Mouse (Mus musculus): ENCODE results near the gene Epc2.
A peak's percentile ranks its signal among the peaks of the same experiment; 100 is the strongest.
"Not testable (repeated sequence)": the region's sequence is repeated elsewhere in the genome, so short reads cannot be mapped to it uniquely, and the experiment has no call there.

The Epc2 gene

GRCm38 (mm10) chr2:49472443-49472842 lies 21.2 kb downstream of the Epc2 start:
- no peak for DNase-seq

- no peak for DNase-seq
These were observed 30.9 kb downstream of the Epc2 start for GRCm38 (mm10) chr2:49482146-49482545.

- no peak for DNase-seq
These were observed 32.1 kb downstream of the Epc2 start for GRCm38 (mm10) chr2:49483382-49483781.

DNA sequence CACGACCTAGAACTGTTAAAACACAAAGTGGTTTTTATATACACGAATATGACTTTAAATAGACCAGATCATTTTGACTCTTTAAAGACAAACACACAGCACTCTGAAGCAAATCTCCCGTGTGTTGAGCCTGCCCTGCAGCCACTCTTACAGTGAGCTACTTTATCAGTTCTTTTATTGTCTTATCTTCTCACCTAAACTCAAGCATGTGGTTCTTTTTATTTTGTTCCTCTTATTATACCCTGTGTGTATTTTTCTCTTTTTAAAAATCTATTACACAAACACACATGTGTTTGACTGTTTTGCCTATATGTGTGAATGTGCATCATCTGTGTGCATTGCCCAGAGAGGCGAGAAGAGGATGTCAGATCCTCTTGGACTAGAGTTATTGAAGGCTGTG lies 50.1 kb downstream of the Epc2 start:
- DNase-seq = no peak

GRCm38 (mm10) chr2:49503596-49503995 lies 52.3 kb downstream of the Epc2 start:
- DNase-seq = no peak

- DNase-seq = not testable (repeated sequence)
These were observed 53.9 kb downstream of the Epc2 start for GRCm38 (mm10) chr2:49505151-49505550.

DNA sequence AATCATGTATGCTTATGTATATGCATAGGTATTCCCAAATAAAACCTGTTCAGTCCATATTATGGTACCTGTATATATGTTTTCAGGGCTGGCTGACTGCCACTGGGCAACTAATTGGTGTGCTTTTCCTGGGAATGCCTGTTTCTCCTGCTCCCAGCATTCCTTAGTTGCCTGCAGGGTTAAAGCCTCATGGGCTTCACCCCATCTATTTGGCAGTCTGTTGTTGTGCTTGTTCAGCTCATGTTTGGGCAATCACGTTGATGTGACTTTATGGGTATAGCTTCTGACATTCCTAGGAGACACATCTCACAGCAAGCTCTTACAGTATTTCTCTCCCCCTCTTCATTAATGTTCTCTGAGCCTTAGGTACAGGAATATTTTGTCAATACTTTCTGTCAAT lies 59.5 kb downstream of the Epc2 start:
- DNase-seq = no peak

DNA sequence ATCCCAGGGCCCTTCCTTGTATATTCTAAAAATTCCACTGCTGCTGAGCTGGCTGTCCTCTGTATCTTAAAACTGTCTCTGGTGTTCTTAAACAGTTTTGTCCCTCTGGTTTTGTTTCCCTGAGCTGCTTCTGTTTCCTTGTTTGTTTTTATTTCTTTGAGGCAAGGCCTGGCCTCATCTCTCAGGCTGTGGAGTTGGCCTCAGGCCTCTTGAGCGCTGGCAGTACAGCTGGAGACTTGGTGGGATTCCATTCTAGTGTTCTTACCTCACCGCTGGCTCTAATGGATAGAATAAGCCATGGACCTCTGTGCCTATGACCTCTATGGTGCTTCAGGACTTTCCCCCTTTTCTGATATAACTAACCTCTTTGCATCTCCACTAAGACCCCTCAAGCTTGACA lies 64.7 kb downstream of the Epc2 start:
- no peak for DNase-seq

DNA sequence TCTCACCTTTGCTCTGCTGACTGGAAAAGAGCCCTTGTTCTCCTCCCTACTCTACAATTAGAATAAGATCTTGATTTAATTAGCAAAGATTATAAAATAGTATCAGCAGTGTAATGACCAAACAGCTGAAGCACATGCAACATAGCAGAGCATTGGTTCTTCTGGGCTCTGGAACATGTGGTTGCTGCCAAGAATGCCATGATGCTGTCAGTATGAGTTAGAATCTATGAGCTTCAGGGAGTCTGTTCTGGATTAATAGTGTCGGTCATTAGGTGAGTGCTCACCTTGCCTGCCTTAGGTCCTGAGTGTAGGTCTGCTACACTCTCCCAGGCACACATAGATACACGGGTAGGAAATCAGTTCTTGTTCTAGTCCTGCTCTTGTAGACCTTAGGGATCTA lies 69.1 kb downstream of the Epc2 start:
- DNase-seq = no peak

GRCm38 (mm10) chr2:49520989-49521388 lies 69.7 kb downstream of the Epc2 start:
- no peak for DNase-seq

DNA sequence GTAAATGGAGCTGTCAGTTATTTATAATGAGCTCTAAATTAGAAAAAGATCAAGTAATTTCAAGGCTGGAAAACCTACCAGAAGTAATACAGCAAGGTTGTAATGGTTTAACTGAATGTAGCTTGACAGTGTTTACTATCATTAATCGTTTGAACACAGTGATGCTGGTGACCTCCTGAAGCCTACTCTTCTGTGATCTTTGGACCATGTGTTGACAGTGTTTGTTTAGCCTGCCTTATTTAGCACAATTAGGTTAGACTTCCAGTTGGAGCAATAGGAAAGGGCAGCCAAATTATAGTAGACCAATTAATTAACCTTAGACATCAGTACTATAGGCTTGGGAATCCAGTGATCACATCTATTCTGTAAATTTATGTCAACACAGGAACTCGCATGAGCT lies 70.3 kb downstream of the Epc2 start:
- no peak for DNase-seq

DNA sequence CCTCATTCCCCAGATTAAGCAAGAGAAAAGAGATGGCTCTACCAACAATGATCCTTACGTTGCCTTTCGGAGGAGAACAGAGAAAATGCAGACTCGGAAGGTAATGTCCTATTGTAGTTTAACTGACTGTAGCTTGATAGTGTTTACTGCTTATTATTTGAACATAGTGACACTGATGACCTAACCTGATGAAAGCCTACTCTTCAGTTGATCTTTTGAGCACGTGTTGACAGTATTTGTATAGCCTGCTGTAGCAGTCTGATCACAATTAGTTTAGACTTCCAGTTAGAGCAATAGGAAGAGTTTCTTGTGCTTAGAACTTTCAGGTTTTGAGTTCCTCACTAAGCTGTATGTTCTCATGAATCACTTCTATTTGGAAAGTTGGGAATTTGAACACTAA lies 71.3 kb downstream of the Epc2 start:
- DNase-seq = no peak

DNA sequence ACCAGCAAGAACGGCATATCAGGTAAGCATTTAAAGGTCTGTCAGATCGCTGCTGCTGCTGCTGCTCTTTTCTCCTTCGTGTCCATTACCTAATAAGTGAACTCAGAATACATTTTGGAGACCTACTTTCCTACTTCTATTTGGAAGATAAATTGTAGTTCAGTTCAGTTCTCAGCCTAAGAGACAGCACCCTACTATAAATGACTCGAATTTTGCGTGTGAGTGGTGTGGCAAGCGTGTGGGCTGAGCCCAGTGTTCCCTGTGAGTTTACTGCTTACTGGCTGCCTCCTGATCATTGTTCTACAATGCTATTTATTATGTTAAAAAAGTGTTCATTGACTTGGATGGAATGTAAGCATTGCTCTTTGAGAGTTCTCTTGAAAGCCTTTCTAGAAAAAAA lies 85.9 kb downstream of the Epc2 start:
- DNase-seq = no peak

GRCm38 (mm10) chr2:49538056-49538455 lies 86.8 kb downstream of the Epc2 start:
- no peak for DNase-seq

DNA sequence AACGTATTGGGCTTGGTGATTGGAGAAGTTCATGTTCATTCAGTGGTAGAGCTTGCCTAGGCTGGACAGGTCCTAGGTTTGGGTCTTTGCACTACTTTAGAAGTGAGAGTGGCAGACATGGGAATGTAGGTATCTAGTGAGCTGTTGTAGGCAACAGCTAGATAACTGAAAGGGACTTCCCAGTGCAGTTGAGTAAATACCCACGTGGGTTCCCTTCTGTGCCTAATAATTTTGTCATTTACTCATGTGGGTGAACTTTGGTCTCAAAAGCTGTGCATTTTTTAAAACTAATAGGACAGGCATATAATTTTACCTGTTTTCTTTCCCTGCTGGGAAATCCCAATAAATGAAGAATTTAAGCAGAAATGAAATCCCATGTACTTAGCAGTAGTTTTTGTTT lies 88.5 kb downstream of the Epc2 start:
- no peak for DNase-seq

DNA sequence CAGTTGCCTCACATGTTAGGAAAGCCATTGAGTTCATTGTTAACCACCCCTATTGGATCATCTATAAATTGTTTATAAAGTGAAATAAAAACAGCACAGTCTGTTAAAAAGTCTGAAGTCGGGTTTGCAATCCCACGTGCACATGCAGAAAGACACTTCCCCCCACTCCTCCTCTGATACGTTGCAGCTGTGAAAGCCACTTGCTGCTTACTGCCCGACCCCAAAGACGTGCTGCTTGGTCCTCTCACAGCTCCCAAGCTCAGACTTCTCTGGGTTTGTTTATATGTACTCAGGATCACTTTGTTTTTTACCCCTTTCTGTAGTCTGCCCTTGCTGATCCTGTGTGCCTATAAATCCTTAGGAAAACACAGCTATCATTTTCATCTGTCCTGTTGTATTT lies 96.5 kb downstream of the Epc2 start:
- DNase-seq = no peak

DNA sequence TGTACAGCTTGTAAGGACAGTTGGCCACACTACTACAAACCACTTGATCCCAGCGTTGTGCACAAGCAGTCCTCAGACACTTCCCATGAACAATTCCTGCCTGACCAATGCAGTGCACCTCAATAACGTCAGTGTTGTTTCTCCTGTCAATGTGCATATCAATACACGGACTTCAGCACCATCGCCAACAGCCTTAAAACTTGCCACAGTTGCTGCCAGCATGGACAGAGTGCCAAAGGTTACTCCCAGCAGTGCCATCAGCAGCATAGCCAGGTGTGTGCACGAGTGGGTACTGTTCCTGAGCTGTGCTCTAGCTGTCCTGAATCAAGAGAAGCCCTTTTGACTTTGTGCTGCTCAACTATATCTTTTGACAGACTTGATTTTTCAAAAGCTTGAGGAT lies 97.2 kb downstream of the Epc2 start:
- DNase-seq = no peak

GRCm38 (mm10) chr2:49553096-49553495 lies 101.8 kb downstream of the Epc2 start:
- DNase-seq = no peak

DNA sequence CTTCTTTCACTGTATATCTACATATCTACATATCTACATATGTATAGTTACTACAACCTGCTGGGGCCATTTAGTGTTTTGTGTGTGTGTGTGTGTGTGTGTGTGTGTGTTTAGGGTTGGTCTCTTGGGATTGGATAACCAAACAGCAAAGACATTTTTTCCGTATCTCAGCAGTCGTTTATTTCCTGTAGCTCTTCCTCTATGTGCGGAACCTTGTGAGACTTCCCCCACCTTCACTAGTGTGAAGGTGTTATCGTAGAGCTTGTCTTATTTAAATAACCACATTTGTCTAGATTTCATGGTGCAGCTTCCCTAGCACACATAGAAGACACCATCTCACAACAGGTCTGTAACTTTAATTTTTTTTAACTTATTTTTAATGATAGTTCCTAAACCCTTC lies 106.1 kb downstream of the Epc2 start:
- DNase-seq = no peak

DNA sequence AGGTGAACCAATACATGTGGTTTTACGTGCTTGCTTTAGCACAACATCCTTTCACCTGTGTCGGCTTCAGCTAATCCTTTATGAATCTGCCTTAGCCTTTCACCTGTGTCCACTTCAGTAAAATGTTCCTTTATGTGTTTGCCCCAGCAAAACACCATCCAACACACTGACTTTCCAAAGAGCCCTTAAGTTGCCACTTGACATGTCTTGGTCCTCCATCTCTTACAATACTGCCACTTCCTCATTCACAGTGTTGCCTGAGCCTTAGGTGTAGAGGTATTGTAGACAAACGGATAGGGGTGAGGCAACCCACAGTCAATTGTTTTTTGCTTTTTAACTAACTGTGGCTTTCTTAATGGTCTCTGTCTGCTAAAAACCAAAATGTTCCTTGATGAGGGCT lies 107.1 kb downstream of the Epc2 start:
- no peak for DNase-seq

- DNase-seq = peak; percentile 29
These were observed 111.5 kb downstream of the Epc2 start for GRCm38 (mm10) chr2:49562688-49563350.

DNA sequence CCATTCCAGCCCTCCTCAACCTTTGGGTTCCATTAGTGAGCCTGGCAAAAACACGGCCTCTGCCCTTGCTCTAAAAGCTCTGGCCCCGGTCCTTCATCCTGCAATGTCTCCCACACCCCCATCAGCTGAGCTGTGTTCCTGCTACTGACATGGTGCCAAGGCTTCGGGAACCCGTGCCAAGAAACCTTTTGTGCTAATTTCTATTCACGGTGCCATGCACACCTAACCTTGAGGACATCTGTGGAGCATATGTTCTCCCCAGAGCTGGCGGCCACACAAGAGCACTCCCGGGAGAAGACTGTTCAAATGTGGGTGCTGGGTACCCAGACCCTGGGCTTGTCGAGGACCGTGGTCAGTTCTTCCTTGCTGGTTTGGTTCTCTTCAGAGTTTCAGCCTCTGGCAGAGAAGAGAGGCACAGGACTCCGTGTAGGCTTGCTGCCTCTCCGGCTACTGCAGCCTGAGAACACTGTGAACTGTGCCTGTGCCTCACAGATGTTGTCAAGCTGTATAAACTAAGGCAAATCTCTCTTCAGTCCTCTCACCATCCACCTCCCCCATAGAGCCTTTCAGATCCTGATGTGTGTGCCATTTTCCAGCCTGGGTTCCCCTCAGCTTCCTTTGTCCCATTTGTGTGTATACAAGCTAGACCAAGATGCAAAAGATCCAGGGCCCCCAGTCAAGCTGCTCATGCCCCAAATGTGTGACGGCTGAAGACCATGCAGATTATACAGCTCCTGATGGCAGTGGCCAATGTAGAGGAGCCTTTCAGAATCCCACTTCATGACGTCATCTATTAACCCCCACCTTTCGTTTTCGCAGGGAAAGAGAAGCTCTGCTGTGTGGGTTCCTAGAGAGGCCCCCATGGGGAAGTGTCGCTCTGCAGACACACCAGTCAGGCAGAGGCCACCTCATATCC lies 118.8 kb downstream of the Epc2 start:
- DNase-seq = peak; percentile 97

- no peak for DNase-seq
These were observed 119.5 kb downstream of the Epc2 start for GRCm38 (mm10) chr2:49570778-49571101.

DNA sequence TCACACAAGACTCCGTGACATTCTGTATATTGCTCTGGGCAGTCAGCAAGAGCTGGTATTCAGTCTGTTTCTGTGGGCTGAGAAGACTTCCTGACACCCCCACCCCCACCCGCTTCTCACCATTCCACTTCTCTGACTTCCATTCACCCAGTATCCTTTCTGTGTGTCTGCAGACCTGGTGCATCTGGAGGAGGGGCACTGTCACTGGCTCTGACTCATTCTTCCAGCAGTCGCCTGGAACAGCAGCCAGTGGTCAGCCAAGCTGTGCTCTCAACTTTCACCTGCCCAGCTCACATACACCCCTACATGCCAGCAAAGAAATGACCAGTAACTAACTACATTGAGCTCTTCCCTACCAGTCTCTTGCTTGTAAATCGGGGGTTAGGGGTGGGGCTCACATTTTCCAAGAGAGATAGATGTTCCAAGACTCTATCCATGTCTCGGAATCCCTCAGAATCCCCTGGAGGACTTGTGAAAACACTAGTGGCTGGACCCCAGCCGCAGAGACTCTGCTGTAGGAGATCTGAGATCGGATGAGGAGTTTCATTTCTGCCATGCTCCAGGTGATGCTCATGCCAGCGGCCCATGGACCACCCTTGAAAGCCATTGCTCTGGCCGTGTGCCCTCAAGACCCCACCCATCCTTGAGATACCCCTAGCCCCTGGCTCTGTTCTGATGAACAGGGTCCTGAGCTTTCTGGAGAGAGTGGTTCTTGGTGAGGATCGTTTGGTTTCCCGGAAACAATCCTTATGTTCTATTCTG lies 120.1 kb downstream of the Epc2 start:
- DNase-seq = no peak
